Mouse (Mus musculus) ES-Bruce4 (cell line): Measurements from ENCODE around the gene Fstl3. TPM values are rescaled to one million over a fixed set of nuclear protein-coding genes. Genes with fewer than 3 reads are reported as not detected.

Source experiments
- H3K27ac ChIP-seq: 2 replicates; pipeline ENCODE4 v1.5.1; 2012; ENCODE audit warnings: low read length, inconsistent platforms; ENCODE audit not compliant: insufficient read depth
- H3K27me3 ChIP-seq: 2 replicates; pipeline ENCODE4 v1.6.1; 2012; ENCODE audit warnings: mild to moderate bottlenecking, low read length, inconsistent platforms; ENCODE audit not compliant: control insufficient read depth, poor library complexity, insufficient read depth, severe bottlenecking
- H3K36me3 ChIP-seq: 2 replicates; pipeline ENCODE4 v1.6.1; 2012; ENCODE audit warnings: inconsistent platforms, mild to moderate bottlenecking, low read length, moderate library complexity; ENCODE audit not compliant: control insufficient read depth, poor library complexity, insufficient read depth, severe bottlenecking
- H3K4me1 ChIP-seq: one replicate; pipeline ENCODE4 v1.8.1; 2011; ENCODE audit warnings: low read length; ENCODE audit not compliant: control insufficient read depth, insufficient read depth
- H3K4me3 ChIP-seq: 2 replicates; pipeline ENCODE4 v1.5.1; 2011; ENCODE audit warnings: low read depth, mild to moderate bottlenecking, low read length
- H3K9ac ChIP-seq: 2 replicates; pipeline ENCODE4 v1.6.1; 2012; ENCODE audit warnings: low read depth, mild to moderate bottlenecking, inconsistent platforms; ENCODE audit not compliant: poor library complexity, severe bottlenecking
- H3K9me3 ChIP-seq: replicated peaks from 2 replicates; pipeline ENCODE4 v1.6.1; 2012; ENCODE audit warnings: mild to moderate bottlenecking, low read length, inconsistent platforms; ENCODE audit not compliant: control insufficient read depth, poor library complexity, insufficient read depth, severe bottlenecking
- CTCF ChIP-seq: IDR thresholded peaks from one replicate; pipeline ENCODE4 v1.8.1; 2011; ENCODE audit warnings: low read depth, low read length
- EP300 ChIP-seq: IDR thresholded peaks from 2 replicates; pipeline ENCODE4 v1.6.1; 2011; ENCODE audit warnings: low read depth, low read length; ENCODE audit not compliant: insufficient read depth
- POLR2A ChIP-seq: IDR thresholded peaks from one replicate; pipeline ENCODE4 v1.8.1; 2011; ENCODE audit warnings: low read length; ENCODE audit not compliant: insufficient read depth
- polyA plus RNA-seq: library from polyadenylated mRNA; stranded (reverse); fragments of >200 nt; gene quantifications from 2 replicates; pipeline ENCODE4 v1.2.4, GENCODE M21; 2011; ENCODE audit warnings: low read depth; ENCODE audit not compliant: missing spikeins, insufficient read depth, insufficient read length

Gene Fstl3
- polyA plus RNA-seq, 1 experiment = 7.7 TPM

- no peak overlapping the region for H3K9ac ChIP-seq
These were observed 44.7 kb downstream of the Fstl3 start for GRCm38 (mm10) chr10:79821731-79822130.

GRCm38 (mm10) chr10:79822372-79822771 lies 45.3 kb downstream of the Fstl3 start:
- Histone ChIP-seq H3K36me3 (no peaks in the 10 kb centered on the region), H3K9ac (no peak overlapping the region), H3K27me3 (no peaks in the 10 kb centered on the region), H3K9me3 (no peaks in the 10 kb centered on the region), H3K4me1 (peaks cover 19% of the 10 kb centered on the region), H3K27ac (no peak overlapping the region), H3K4me3 (no peak overlapping the region)
- TF ChIP-seq POLR2A = no peak
- TF ChIP-seq CTCF = no peak
- TF ChIP-seq EP300 = 0 out of 2 replicates have a peak, but pooled peaks have one; percentile 22

More at GRCm38 (mm10) chr10:79821731-79822130, 44.7 kb downstream of the Fstl3 start:
- Histone ChIP-seq H3K36me3 (no peaks in the 10 kb centered on the region), H3K9me3 (no peaks in the 10 kb centered on the region), H3K4me1 (peaks cover 19% of the 10 kb centered on the region), H3K27me3 (no peaks in the 10 kb centered on the region), H3K27ac (no peak overlapping the region), H3K4me3 (no peak overlapping the region)
- no peak for TF ChIP-seq EP300
- no peak for TF ChIP-seq CTCF
- no peak for TF ChIP-seq POLR2A

DNA sequence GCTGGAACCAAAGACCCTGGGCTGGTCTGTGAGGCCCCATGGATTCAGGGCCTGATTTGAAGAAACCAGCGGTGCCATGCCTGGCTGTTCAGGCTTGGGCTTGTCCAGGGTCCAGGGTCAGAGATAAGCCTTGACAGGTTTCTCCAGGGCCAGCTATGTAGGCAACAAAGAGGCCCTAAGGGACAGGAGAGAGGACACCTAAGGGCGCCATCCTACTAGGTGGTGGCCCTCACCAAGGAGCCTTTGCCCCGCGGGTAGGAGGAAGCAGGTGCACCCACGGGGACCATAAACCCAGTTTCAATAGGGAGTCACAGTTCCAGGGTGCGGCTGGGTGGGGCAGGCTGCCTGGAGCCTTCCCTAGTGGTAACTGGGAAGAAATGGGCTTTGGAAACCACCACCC lies 45.9 kb downstream of the Fstl3 start:
- no peak overlapping the region for H3K4me3 ChIP-seq
- no peak overlapping the region for H3K27ac ChIP-seq

DNA sequence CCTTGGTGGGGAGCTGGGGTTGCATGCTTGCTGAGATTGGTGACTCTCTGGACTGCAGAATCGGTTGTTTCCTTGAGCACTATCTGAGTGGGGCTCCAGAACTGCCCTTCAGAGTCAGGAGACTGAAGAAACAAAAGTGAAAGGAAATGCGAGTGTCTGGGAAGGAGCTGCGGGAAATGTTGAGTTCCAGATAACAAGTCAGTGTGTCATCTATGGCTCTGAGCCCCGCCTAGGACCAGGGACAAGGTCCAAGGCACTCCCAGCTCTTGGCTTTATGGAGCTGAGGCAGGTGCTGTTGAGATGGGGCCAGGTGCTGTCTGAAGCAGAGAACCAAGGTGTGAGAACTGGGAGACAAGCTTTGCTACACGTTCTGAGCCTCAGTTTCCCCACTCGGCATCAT lies 47.3 kb downstream of the Fstl3 start:
- Histone ChIP-seq H3K27me3 (no peaks in the 10 kb centered on the region), H3K9ac (no peak overlapping the region), H3K4me1 (peaks cover 15% of the 10 kb centered on the region), H3K27ac (no peak overlapping the region), H3K4me3 (no peak overlapping the region), H3K9me3 (no peaks in the 10 kb centered on the region), H3K36me3 (no peaks in the 10 kb centered on the region)
- TF ChIP-seq POLR2A = no peak
- TF ChIP-seq EP300 = no peak
- no peak for TF ChIP-seq CTCF

More for the DNA sequence above, 45.9 kb downstream of the Fstl3 start:
- Histone ChIP-seq H3K9me3 (no peaks in the 10 kb centered on the region), H3K4me1 (peaks cover 19% of the 10 kb centered on the region), H3K27me3 (no peaks in the 10 kb centered on the region), H3K36me3 (no peaks in the 10 kb centered on the region), H3K9ac (no peak overlapping the region)
- TF ChIP-seq CTCF = no peak
- TF ChIP-seq POLR2A = no peak
- no peak for TF ChIP-seq EP300

DNA sequence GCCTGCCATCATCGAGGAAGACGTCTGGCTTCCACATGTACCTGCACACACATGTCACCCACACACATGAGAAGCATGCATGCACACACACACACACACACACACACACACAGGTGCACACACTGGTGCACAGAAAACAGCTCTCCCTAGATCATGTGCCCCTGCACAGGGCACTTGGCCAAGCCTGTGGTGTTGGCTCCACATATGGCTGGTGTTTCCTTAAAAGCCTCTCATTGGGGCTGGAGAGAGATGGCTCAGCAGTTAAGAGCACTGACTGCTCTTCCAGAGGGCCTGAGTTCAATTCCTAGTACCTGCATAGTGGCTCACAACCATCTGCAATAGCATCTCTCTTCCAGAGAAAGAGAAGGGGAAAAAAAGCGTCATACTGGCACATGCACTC lies 54.5 kb downstream of the Fstl3 start:
- no peaks in the 10 kb centered on the region for H3K27me3 ChIP-seq
- H3K9ac ChIP-seq = no peak overlapping the region
- H3K4me1 ChIP-seq = no peaks in the 10 kb centered on the region
- no peak overlapping the region for H3K4me3 ChIP-seq
- TF ChIP-seq CTCF = no peak
- no peak for TF ChIP-seq EP300
- H3K9me3 ChIP-seq = no peaks in the 10 kb centered on the region
- no peak overlapping the region for H3K27ac ChIP-seq
- H3K36me3 ChIP-seq = no peaks in the 10 kb centered on the region

Other genes with a start within 250 kb of the Fstl3 start
- gene Plpp2, start 243.5 kb upstream of the Fstl3 start, polyA plus RNA-seq = 16.6 and 16.7 TPM in 2 replicates
- 40.1 and 55.7 TPM in 2 replicates for gene Mier2, start 222.1 kb upstream of the Fstl3 start, polyA plus RNA-seq
- gene Theg, start 189.9 kb upstream of the Fstl3 start, polyA plus RNA-seq = not detected in 2 replicates
- 0.58 and 0.88 TPM in 2 replicates for gene C2cd4c, start 163.2 kb upstream of the Fstl3 start, polyA plus RNA-seq
- 4.6 and 4.7 TPM in 2 replicates for gene Shc2, start 139.4 kb upstream of the Fstl3 start, polyA plus RNA-seq
- not detected in 2 replicates for gene Odf3l2, start 131.5 kb upstream of the Fstl3 start, polyA plus RNA-seq
- 1.9 and 2.6 TPM in 2 replicates for gene Madcam1, start 112.7 kb upstream of the Fstl3 start, polyA plus RNA-seq
- 11.3 and 14.5 TPM in 2 replicates for gene Tpgs1, start 107.9 kb upstream of the Fstl3 start, polyA plus RNA-seq
- gene Cdc34, start 95.1 kb upstream of the Fstl3 start, polyA plus RNA-seq = 299 and 319 TPM in 2 replicates
- 2.8 and 3.6 TPM in 2 replicates for gene Gzmm, start 88.3 kb upstream of the Fstl3 start, polyA plus RNA-seq
- 445 and 449 TPM in 2 replicates for gene Bsg, start 72.8 kb upstream of the Fstl3 start, polyA plus RNA-seq
- 7.3 and 8.4 TPM in 2 replicates for gene Hcn2, start 60.6 kb upstream of the Fstl3 start, polyA plus RNA-seq
- 21.9 and 23.0 TPM in 2 replicates for gene Polrmt, start 30.7 kb upstream of the Fstl3 start, polyA plus RNA-seq
- gene Fgf22, start 22.2 kb upstream of the Fstl3 start, polyA plus RNA-seq = 1.0 and 1.2 TPM in 2 replicates
- 49.6 and 61.5 TPM in 2 replicates for gene Rnf126, start 10.3 kb upstream of the Fstl3 start, polyA plus RNA-seq
- gene Prss57, start 13.7 kb downstream of the Fstl3 start, polyA plus RNA-seq = not detected in 2 replicates
- 53.3 and 53.7 TPM in 2 replicates for gene Palm, start 16.3 kb downstream of the Fstl3 start, polyA plus RNA-seq
- gene Misp, start 43.7 kb downstream of the Fstl3 start, polyA plus RNA-seq = 4.0 and 6.4 TPM in 2 replicates
- gene Ptbp1, start 77.2 kb downstream of the Fstl3 start, polyA plus RNA-seq = 628 and 695 TPM in 2 replicates
- gene Prtn3, start 97.2 kb downstream of the Fstl3 start, polyA plus RNA-seq = 8.7 and 13.1 TPM in 2 replicates
- 6.4 and 8.3 TPM in 2 replicates for gene Plppr3, start 97.4 kb downstream of the Fstl3 start, polyA plus RNA-seq
- not detected in 2 replicates for gene Elane, start 109.0 kb downstream of the Fstl3 start, polyA plus RNA-seq
- not detected in 2 replicates for gene Cfd, start 113.6 kb downstream of the Fstl3 start, polyA plus RNA-seq
- 17.4 and 17.5 TPM in 2 replicates for gene Med16, start 131.7 kb downstream of the Fstl3 start, polyA plus RNA-seq
- gene Gm26602, start 133.6 kb downstream of the Fstl3 start, polyA plus RNA-seq = not detected in 2 replicates
- 0.25 and 1.2 TPM in 2 replicates for gene Kiss1r, start 139.7 kb downstream of the Fstl3 start, polyA plus RNA-seq
- 49.4 and 56.5 TPM in 2 replicates for gene R3hdm4, start 143.9 kb downstream of the Fstl3 start, polyA plus RNA-seq
- 31.1 and 36.5 TPM in 2 replicates for gene Arid3a, start 149.8 kb downstream of the Fstl3 start, polyA plus RNA-seq
- gene Wdr18, start 182.9 kb downstream of the Fstl3 start, polyA plus RNA-seq = 47.6 and 55.3 TPM in 2 replicates
- gene Grin3b, start 193.4 kb downstream of the Fstl3 start, polyA plus RNA-seq = not detected in 2 replicates
- 54.6 and 61.1 TPM in 2 replicates for gene Tmem259, start 207.1 kb downstream of the Fstl3 start, polyA plus RNA-seq
- gene Cnn2, start 211.3 kb downstream of the Fstl3 start, polyA plus RNA-seq = 156 and 164 TPM in 2 replicates
- gene Abca7, start 219.2 kb downstream of the Fstl3 start, polyA plus RNA-seq = 10.6 and 11.0 TPM in 2 replicates
- gene Arhgap45, start 239.4 kb downstream of the Fstl3 start, polyA plus RNA-seq = 6.5 and 6.9 TPM in 2 replicates